Mouse (Mus musculus): Measurements from ENCODE around the gene Susd1.

GRCm38 (mm10) chr4:59435951-59436350 lies 2.5 kb downstream of the Susd1 start:
- TF ChIP-seq POLR2AphosphoS5 (IDR thresholded peaks at IDR 0.05; ENCODE audit: insufficient replicate concordance, low read depth, low read length) (no peak), CTCF (IDR thresholded peaks at IDR 0.05; ENCODE audit: low read depth, low read length) (no peak), GATA1 (IDR thresholded peaks at IDR 0.05; ENCODE audit: borderline replicate concordance, low read length) (no peak), GATA2 (IDR thresholded peaks at IDR 0.05; ENCODE audit: borderline replicate concordance, low read depth, low read length) (no peak)

Data from G1E (cell line).